Mouse (Mus musculus) mouse trophoblast stem cell (cell line): Measurements from ENCODE around the gene Plekha5.

Experiments used
- in situ Hi-C, 2 experiments: fragments of 300-500 bp; cut with MseI, MboI; formaldehyde crosslinking; loops; 2 replicates in 1 of 2; 3 replicates in 1 of 2; pipeline ENCODE4 v1.15.1; 2025

Plekha5 gene

DNA sequence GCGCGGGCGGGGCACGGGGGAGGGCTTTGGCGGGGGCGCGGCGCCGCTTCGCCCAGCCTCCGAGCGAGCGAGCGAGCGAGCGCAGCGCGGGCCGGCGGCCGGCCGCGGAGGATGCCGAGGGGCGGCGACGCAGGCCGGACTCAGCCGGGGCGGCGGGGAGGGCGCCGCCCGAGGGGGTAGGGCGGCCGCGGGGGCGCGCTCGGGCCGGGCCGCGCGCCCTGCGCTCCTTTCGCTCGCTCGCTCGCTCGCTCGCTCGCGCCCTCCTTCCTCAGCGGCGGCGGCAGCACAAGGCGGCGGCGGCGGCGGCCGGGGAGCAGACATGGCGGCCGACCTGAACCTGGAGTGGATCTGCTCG is at the start of gene Plekha5:
TSS of gene Plekha5 (plus strand) at position 209 of the 355 bp plus-strand sequence.
- in situ Hi-C loops = no loop called here

- in situ Hi-C loops = no loop called here
Observed at GRCm38 (mm10) chr6:140375671-140376070, 48.2 kb upstream of the Plekha5 start.

DNA sequence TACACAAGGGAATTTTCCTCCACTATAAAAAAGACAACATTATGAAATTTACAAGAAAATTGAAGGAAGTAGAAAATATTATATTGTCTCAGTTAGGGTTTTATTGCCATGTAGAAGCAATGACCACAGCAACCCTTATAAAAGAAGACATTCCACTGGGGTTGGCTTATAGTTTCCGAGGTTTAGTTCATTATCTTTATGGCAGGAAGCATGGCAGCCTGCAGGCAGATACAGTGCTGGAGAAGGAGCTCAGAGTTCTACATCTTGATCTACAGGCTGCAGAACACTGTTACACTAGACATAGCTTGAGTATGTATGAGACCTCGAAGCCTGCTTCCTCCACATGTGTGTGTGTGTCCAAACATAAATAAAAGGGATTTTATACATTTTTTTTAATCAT is 43.3 kb upstream of the Plekha5 start:
- in situ Hi-C loops = no loop called here

GRCm38 (mm10) chr6:140381162-140381561 is 42.7 kb upstream of the Plekha5 start:
- in situ Hi-C loops = no loop called here

DNA sequence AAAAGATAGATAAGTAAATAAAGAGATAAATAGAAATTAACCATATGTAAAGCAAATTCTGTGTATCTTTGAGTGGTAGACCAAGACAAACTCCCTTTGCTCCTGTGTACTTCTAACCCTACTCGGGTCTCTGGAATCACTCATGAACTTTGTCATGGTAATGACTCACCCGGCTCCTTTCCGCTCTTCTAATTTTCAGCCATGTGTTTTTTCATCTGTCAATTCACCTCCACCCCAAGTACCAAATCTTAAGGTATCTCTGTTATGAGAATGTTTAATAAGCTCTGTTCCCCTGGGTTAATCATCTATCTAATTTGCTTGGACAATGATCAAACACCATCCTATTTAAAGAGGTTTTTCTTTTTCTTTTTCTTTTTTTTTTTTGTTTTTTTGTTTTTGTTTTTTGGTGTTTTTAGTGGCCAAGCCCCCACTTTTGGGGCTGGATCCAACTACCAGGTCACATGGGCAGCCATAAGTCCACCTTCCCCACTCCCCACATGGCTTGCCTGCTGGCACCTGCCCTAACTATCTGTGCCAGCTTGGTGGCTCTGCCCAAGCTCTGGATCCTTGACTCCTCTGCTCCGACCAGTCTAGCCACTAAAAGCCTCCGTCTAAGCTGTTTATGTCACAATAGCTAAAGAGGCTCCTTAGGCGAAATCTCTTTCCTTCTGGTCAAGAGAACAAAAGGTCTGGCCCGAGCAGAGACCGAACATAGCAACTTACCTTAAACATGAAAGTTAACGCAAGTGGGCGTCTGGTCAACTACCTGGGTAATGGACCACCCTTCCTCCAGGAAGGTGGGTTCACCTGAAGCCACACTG is 40.1 kb upstream of the Plekha5 start:
- in situ Hi-C loops = no loop called here

DNA sequence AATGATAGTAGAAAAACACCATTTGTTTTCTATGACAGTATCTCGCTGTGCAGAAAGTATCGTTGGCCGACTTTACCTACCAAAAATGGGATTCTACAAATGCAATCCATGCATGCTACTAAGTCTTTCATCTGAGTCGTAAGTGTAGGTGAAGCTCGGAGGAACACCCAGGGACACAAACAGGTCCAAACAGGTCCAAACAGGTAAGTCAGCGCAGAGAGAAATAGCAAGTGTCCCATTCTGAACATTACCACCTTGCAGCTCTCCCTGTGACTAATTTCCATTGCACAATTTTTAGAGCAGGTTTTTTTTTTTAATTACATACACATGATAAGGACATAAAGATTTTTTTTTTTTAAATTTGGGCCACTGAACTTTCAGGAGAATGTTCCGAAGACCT is 27.2 kb upstream of the Plekha5 start:
- in situ Hi-C loops = no loop called here

- in situ Hi-C loops = no loop called here
Observed at GRCm38 (mm10) chr6:140402766-140403310, 21.0 kb upstream of the Plekha5 start.

DNA sequence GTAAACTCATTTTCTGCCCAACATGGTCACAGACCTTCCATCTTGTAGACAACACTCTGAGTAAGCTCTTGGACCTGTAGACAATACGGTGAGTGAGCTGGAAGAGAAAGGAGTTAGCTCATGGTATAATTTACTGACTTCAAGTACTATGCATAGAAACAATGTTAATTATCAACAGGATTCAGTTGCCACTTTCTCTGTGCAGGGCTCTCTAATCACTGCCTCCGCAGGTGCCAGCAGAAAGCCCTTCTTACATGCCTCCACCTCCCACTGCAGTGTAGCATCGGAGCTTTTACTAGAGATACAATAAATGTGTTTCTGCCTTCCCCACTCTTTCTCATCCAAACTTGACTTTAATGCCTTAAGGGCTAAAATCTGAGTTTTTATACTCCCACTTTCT is 11.9 kb upstream of the Plekha5 start:
- in situ Hi-C loops = no loop called here

DNA sequence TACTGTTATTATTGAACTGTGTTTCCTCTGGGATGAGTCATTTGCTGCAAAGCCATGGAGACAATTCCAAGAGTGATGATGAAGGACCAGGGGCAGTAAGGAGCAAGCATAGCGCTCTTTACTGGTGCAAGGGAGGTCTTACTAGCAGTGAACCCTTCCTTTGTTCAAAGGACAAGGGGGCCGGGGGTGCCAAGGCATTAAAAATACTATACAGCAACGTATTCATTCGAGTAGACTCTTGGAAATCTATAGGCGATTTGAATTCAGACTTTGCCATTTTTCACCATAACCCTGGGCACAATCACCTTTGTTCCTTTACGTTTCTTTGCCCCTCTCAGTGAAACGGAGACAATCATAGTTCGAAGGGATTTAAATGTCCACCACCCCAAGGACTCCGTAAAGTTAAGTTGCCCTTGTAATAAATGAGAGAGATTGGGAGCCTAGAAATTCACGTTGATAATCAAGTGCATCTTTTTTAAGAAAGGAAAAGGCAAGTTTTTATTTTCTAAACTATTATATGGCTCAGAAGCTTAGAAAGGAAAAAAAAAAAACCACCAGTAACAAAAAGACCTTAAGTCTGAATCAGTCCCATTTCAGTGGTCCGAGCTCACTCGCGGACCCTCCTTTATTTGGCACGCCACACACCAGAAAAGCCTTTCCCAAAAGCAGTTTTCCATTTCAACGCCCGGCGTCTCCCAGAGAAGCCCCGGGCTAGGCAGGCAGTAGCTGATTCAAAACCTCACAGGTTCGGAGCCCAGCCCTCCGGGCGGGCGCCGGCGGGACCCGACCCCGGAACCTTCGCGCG is 611 bp upstream of the Plekha5 start:
- in situ Hi-C loops = no loop called here

- in situ Hi-C loops = no loop called here
Observed at GRCm38 (mm10) chr6:140424201-140424990, 542 bp downstream of the Plekha5 start.

DNA sequence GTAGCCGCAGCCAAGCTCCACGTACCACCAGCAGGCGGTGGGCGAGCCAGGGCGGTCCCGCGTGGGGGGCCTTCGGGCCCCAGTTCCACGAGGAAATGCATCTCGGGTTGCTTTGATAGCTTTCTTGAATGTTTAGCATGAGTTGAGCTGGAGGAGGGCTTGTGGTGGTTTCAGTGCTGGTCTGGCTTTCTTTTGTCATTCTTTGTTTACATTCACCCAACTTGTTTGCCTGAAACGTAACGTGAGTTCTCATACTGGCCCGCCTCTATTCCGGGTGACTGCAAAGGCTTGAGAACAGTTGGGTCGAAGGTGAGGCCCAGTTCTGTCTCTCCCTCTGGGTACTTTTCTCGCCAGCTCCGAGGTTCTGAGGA is 1.1 kb downstream of the Plekha5 start:
- in situ Hi-C loops = no loop called here

DNA sequence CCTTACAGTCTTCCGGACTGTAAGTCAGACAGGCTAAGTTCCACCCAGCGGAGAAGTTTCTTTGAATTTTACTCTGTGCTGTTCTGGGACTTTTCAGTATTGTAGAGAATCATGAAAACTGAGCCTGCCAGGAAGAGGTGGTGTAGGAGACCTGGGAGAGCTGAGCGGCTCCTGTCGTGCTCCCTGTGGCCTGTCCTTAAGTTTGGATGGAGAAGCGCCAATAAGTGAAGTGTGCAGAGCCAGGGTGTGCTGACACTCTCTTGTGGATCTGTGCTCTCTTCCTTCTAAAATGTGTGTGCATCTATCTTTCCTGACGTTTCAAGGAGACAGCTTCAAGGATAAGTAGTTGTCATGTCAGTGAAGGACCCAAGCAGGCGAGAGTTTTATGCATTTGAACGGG is 5.4 kb downstream of the Plekha5 start:
- in situ Hi-C loops = no loop called here

GRCm38 (mm10) chr6:140432363-140432762 is 8.5 kb downstream of the Plekha5 start:
- in situ Hi-C loops = no loop called here

GRCm38 (mm10) chr6:140443374-140443773 is 19.5 kb downstream of the Plekha5 start:
- in situ Hi-C loops = no loop called here

DNA sequence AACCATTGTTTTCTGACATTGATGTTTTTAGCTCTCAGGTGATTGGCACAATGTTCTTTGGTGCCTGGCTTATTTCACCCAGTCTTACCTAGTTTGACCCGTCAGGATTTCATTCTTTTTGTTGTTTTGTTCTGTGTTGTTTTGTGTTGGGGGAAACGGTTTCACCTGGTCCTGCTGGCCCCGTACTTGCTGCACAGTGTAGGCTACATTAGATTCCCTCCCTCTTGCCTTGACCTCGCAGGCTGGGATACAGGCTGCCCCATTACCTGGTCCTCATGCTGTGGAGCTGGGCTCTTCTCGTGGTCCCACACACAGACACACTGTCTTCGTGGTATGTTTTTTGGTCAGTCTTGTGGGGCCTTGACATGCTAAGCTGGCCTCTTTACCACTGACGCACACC is 20.3 kb downstream of the Plekha5 start:
- in situ Hi-C loops = no loop called here

DNA sequence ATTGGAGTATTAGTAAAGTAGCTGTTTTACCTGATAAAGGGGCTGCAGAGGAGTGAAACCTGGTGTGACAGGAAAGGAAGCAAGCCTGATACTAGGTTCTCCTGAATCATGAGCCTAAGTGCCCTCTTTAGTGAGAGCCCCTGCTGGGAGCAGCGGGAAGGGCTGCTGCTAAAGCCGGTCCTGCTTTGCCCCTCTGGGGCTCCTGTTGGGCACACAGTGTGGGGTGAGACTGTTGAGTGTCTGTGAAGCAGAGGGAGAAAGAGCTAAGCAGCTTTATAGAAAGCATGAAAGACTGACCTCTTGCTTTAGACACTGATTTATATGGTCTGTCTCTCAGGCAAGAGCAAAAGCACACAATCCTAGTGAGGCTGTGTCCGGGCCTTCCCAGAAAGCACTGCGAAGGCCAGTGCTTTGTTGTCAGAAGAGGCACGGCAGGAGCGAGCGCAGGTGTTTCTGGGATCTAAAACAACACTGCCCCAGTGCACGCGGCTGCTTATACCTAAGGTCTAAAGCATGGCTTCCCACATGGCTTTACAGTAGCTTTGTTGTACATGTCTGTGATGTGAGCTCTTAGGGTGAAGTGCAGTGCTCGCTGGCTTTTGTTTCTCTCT is 21.1 kb downstream of the Plekha5 start:
- in situ Hi-C loops = no loop called here

DNA sequence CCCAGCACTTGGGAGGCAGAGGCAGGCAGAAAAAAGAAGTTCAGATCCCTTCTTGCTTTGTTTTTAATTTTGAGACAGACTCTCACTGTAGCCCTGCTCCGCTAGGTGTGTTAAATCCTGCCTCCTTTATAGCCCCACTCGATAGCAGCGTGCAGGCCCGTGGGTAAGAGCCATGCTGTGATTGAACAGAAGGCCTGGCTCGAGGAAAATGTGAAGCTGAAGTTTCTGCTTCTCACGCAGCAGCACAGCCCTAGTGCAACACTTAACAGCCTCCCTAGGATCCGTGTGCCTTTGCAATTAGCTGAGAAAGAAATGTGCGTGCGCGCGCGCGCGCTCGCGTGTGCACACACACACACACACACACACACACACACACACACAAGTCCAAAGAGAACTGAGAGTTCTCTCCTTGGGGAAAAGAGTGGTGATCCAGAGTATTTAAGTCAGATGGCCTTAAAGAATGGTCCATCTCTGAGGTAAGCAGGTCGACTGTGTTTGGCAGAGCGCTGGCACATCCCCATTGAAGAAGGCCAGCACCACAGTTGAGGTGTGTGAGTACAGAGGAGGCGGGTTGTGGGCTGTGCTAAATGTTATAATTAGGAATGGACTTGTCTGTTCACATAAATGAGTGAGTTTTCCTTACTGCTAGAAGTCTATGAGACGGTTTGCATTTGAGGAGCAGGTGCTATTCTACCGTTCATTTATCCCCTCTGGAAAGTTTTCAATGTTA is 24.3 kb downstream of the Plekha5 start:
- in situ Hi-C loops = no loop called here

- in situ Hi-C loops = no loop called here
Observed at GRCm38 (mm10) chr6:140450693-140451092, 26.8 kb downstream of the Plekha5 start.

GRCm38 (mm10) chr6:140452736-140453135 is 28.9 kb downstream of the Plekha5 start:
- in situ Hi-C loops = no loop called here

DNA sequence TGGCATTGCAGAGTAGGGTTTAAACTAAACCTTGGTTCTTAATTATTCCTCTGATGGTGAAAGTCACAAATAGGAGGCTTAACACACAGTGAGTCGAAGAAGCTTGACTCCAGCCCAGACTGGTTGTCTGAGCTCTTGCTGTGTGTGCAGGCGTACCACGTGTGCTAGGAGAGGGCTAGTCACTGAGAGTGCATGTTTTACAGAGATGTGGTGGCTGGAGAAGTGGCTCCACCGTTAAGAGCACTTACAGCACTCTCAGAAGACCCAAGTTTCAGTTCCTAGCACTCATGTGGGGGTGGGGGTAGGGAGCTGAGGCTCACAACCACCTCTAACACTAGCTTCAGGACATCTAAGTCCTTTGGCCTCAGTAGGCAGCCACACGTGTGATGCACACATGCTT is 29.6 kb downstream of the Plekha5 start:
- in situ Hi-C loops = no loop called here

DNA sequence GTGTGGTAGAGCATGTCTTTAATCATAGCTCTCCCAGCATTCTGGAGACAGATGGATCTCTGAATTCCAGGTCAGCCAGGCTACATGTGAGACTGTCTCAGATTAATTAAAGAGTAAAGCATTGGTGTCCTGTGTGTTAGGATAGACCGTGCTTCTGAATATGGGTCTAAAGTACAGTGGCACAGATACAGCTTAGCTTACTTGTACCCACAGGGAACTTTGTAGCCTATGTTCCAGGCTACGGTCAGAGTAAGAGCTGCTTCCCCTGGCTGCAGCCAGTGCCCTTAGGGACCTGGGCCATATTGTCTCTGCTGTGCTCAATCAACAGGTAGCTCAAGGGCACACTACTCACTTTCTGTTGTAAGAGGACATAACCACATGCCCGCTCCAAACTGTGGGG is 30.5 kb downstream of the Plekha5 start:
- in situ Hi-C loops = no loop called here
